Mouse (Mus musculus) small intestine, adult 2 months (tissue): ENCODE measurements around the gene Rfx4. TPM values are rescaled to one million over a fixed set of nuclear protein-coding genes. Genes with fewer than 3 reads are reported as not detected.

Source experiments
- H3K27ac ChIP-seq: fragments of 200-500 bp; 2 replicates; pipeline ENCODE4 v1.5.1; 2012; ENCODE audit warnings: low read depth, low read length, control low read depth, inconsistent platforms; ENCODE audit not compliant: insufficient read depth
- H3K27me3 ChIP-seq: fragments of 200-500 bp; 2 replicates; pipeline ENCODE4 v1.6.1; 2012; ENCODE audit warnings: mild to moderate bottlenecking, moderate library complexity, low read length, inconsistent platforms; ENCODE audit not compliant: control insufficient read depth, insufficient read depth
- H3K36me3 ChIP-seq: fragments of 200-500 bp; 2 replicates; pipeline ENCODE4 v1.6.1; 2012; ENCODE audit warnings: mild to moderate bottlenecking, low read length, control low read depth, inconsistent platforms; ENCODE audit not compliant: control insufficient read depth, insufficient read depth
- H3K4me1 ChIP-seq: fragments of 200-500 bp; 2 replicates; pipeline ENCODE4 v1.6.1; 2012; ENCODE audit warnings: low read length, inconsistent platforms, mixed read lengths; ENCODE audit not compliant: control insufficient read depth, insufficient read depth, insufficient read length
- H3K4me3 ChIP-seq: fragments of 200-500 bp; 2 replicates; pipeline ENCODE4 v1.5.1; 2012; ENCODE audit warnings: low read depth, mild to moderate bottlenecking, control low read depth, inconsistent platforms, low read length, moderate library complexity
- CTCF ChIP-seq: fragments of 200-500 bp; IDR thresholded peaks from 2 replicates; pipeline ENCODE4 v1.5.1; 2012; ENCODE audit warnings: low read depth, mild to moderate bottlenecking, control low read depth, inconsistent platforms, low read length, moderate library complexity, mixed read lengths; ENCODE audit not compliant: insufficient replicate concordance, insufficient read length; ENCODE audit errors: extremely low read depth
- POLR2A ChIP-seq: fragments of 200-500 bp; IDR thresholded peaks from 2 replicates; pipeline ENCODE4 v1.6.1; 2012; ENCODE audit warnings: low read depth, mild to moderate bottlenecking, control low read depth, inconsistent platforms, low read length, moderate library complexity
- WGBS: fragments of 180-500 bp; shearing (Covaris S2); methylation state at CpG from one replicate; pipeline ENCODE4 v1.1.7; 2018; 5-methylcytosine and 5-hydroxymethylcytosine counted together
- polyA plus RNA-seq: library from polyadenylated mRNA; depleted of rRNA; stranded (reverse); fragments of >200 nt; gene quantifications from 2 replicates; pipeline ENCODE4 v1.2.3, GENCODE M21; 2012; rRNA removed

Gene Rfx4
- polyA plus RNA-seq, 1 experiment, result not detected

- H3K27ac ChIP-seq, result no peak overlapping the region
- TF ChIP-seq CTCF (no peak), POLR2A (no peak)
- 59% methylated on average over 8 of the region's 8 CpGs for WGBS
These were observed 193.3 kb downstream of the Rfx4 start for GRCm38 (mm10) chr10:84948970-84949683.

GRCm38 (mm10) chr10:84949684-84950010 is 193.8 kb downstream of the Rfx4 start:
- Histone ChIP-seq H3K27ac (no peak overlapping the region), H3K4me1 (no peaks in the 10 kb centered on the region; the same call in 1 of the 2 replicates), H3K27me3 (no peaks in the 10 kb centered on the region), H3K36me3 (peaks cover 21% of the 10 kb centered on the region), H3K4me3 (no peak overlapping the region)
- 73% methylated on average over 3 of the region's 3 CpGs for WGBS
- no peak for TF ChIP-seq POLR2A
- no peak for TF ChIP-seq CTCF

More at GRCm38 (mm10) chr10:84948970-84949683, 193.3 kb downstream of the Rfx4 start:
- Histone ChIP-seq H3K27me3 (no peaks in the 10 kb centered on the region), H3K4me3 (no peak overlapping the region), H3K36me3 (peaks cover 21% of the 10 kb centered on the region), H3K4me1 (no peaks in the 10 kb centered on the region; the same call in 1 of the 2 replicates)

GRCm38 (mm10) chr10:84950384-84950783 is 194.5 kb downstream of the Rfx4 start:
- TF ChIP-seq POLR2A (no peak), CTCF (no peak)
- 85% methylated on average over 4 of the region's 4 CpGs for WGBS
- Histone ChIP-seq H3K4me3 (no peak overlapping the region), H3K27ac (no peak overlapping the region), H3K36me3 (peaks cover 21% of the 10 kb centered on the region), H3K4me1 (no peaks in the 10 kb centered on the region), H3K27me3 (no peaks in the 10 kb centered on the region)

- TF ChIP-seq CTCF, result no peak
- TF ChIP-seq POLR2A, result no peak
These were observed 198.4 kb downstream of the Rfx4 start for GRCm38 (mm10) chr10:84954236-84954635.

More at GRCm38 (mm10) chr10:84954236-84954635, 198.4 kb downstream of the Rfx4 start:
- 95% methylated on average over 10 of the region's 10 CpGs for WGBS
- H3K4me3 ChIP-seq, result no peak overlapping the region
- H3K27ac ChIP-seq, result no peak overlapping the region
- H3K27me3 ChIP-seq, result no peaks in the 10 kb centered on the region
- H3K4me1 ChIP-seq, result peaks cover 8% of the 10 kb centered on the region; the same call in 1 of the 2 replicates
- peaks cover 9% of the 10 kb centered on the region for H3K36me3 ChIP-seq

Other genes starting within 250 kb of the Rfx4 start
- gene Ckap4, start 222.0 kb upstream of the Rfx4 start, polyA plus RNA-seq, result 11.8 and 15.2 TPM in 2 replicates
- 19.3 and 34.3 TPM in 2 replicates for gene Tcp11l2, start 179.4 kb upstream of the Rfx4 start, polyA plus RNA-seq
- gene Polr3b, start 133.8 kb upstream of the Rfx4 start, polyA plus RNA-seq, result 0.75 and 1.6 TPM in 2 replicates
- 2.2 and 4.2 TPM in 2 replicates for gene Ric8b, start 161.6 kb downstream of the Rfx4 start, polyA plus RNA-seq